Mouse (Mus musculus): ENCODE results near the gene Gpc1. TPM values are rescaled to one million over a fixed set of nuclear protein-coding genes. Genes with fewer than 3 reads are reported as not detected.

The Gpc1 gene
- total and polyA plus RNA-seq, 2 experiments from 2014 or later, result 52.8 to 173 TPM

DNA sequence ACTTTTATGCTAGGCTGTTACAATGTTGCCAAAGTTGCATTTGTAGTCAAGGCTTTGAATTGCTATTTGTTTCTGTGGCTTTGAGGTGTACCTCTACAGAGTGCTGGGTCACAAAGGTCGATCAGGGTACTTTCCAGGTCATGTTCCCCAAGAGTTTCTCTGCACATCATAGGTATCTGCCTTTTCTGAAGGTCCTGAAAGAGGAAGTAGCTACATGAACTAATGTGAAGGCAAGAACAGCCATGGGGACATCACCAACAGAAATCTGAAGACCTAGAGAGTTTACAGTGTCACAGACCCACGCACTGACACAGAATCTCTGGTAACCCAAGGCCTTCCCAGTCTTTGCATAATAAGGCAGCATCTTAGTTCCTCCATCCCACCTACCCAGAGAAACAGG, 25.6 kb upstream of the Gpc1 start:
- 67% methylated on average over 2 of the region's 2 CpGs for WGBS
- no peak for TF ChIP-seq CTCF (IDR thresholded peaks at IDR 0.05; ENCODE audit: low read depth)

DNA sequence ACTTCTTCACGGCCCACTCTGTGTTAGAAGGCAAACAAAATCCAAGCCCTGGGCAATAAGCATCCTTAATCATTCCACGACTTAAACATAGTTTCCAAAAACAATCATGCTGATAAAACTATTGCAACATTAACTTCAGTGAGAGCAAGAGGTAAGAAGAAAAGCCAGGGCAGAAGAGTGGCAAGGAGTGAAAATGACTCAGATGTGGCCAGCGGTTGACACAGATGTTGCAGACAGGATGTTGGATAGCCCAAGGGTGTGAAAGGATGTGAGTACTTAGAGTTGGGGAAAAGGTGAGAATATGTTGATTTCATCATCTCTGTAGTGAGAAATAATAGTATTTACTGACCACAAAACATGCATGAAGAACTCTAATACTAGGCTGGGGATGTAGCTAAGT, 24.7 kb upstream of the Gpc1 start:
- no peak overlapping the region for H3K4me3 ChIP-seq (ENCODE audit: low read depth, low read length)
- TF ChIP-seq CTCF (IDR thresholded peaks at IDR 0.05; ENCODE audit: low read depth), result no peak
- 91% methylated on average over 3 of the region's 3 CpGs for WGBS

More for the DNA sequence above, 25.6 kb upstream of the Gpc1 start:
- Histone ChIP-seq H3K4me2 (ENCODE audit: low read depth) (no peak overlapping the region), H3K27me3 (ENCODE audit: insufficient read depth, low read length) (no peaks in the 10 kb centered on the region), H3K4me3 (ENCODE audit: low read depth, low read length) (no peak overlapping the region), H3K9me3 (ENCODE audit: low read length) (no peaks in the 10 kb centered on the region), H3K36me3 (ENCODE audit: insufficient read depth) (no peaks in the 10 kb centered on the region), H3K9ac (no peak overlapping the region), H3K4me1 (ENCODE audit: insufficient read depth) (no peaks in the 10 kb centered on the region), H3K27ac (ENCODE audit: low read depth, low read length) (no peak overlapping the region)
- DNase-seq (no peak), ATAC-seq (no peak)

DNA sequence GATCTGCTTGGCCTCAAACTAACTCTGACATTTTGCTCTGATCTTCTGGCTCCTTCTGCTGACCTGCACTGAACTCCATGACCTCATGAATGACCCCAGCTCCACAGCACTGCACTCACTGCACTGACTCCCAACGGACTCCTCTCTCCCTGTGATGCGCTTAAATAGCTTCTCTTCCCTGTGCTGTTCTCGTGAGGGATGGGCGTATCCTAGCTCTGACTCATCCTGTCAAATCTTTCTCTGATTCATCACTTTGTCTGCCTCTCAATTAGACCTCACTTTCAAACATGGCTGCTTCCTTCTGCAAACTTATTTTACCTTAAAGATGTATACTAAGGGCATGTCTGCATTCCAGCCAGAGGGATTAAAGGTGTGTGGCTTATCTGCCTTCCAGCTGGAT, 21.8 kb upstream of the Gpc1 start:
- no peak overlapping the region for H3K4me2 ChIP-seq (ENCODE audit: low read depth)
- ATAC-seq, result no peak
- no peaks in the 10 kb centered on the region for H3K36me3 ChIP-seq (ENCODE audit: insufficient read depth)
- no peak overlapping the region for H3K4me3 ChIP-seq (ENCODE audit: low read depth, low read length)
- H3K27me3 ChIP-seq (ENCODE audit: insufficient read depth, low read length), result no peaks in the 10 kb centered on the region
- no peak overlapping the region for H3K9ac ChIP-seq
- no peak for TF ChIP-seq CTCF (IDR thresholded peaks at IDR 0.05; ENCODE audit: low read depth)
- H3K4me1 ChIP-seq (ENCODE audit: insufficient read depth), result no peaks in the 10 kb centered on the region
- no peaks in the 10 kb centered on the region for H3K9me3 ChIP-seq (ENCODE audit: low read length)
- no peak overlapping the region for H3K27ac ChIP-seq (ENCODE audit: low read depth, low read length)
- 87% methylated on average over 4 of the region's 4 CpGs for WGBS
- no peak for DNase-seq

More for the DNA sequence above, 24.7 kb upstream of the Gpc1 start:
- no peaks in the 10 kb centered on the region for H3K27me3 ChIP-seq (ENCODE audit: insufficient read depth, low read length)
- no peaks in the 10 kb centered on the region for H3K9me3 ChIP-seq (ENCODE audit: low read length)
- no peak overlapping the region for H3K27ac ChIP-seq (ENCODE audit: low read depth, low read length)
- H3K4me1 ChIP-seq (ENCODE audit: insufficient read depth), result no peaks in the 10 kb centered on the region
- no peak overlapping the region for H3K9ac ChIP-seq
- H3K4me2 ChIP-seq (ENCODE audit: low read depth), result no peak overlapping the region
- no peaks in the 10 kb centered on the region for H3K36me3 ChIP-seq (ENCODE audit: insufficient read depth)
- ATAC-seq (no peak), DNase-seq (no peak)

DNA sequence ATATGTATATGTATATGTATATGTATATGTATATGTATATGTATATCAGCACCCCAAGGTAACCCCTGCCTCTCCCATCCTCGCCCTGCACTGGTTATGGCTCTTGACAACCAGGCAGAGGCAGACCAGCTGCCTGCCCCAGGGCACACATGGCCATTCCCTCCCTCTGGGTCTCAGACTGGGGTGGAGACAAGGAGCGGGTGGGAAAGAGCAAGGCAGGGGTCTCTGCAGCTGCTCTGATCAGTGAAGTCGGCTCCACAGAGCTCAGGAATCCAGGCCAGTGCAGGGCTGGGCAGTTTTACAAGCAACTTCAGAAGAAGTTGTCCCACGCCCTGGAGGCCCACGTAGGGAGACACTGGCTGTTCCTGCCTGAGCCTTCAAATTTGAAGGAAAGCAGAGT, 17.1 kb upstream of the Gpc1 start:
- WGBS, result 83% methylated on average over 5 of the region's 5 CpGs
- no peaks in the 10 kb centered on the region for H3K27me3 ChIP-seq (ENCODE audit: insufficient read depth, low read length)

DNA sequence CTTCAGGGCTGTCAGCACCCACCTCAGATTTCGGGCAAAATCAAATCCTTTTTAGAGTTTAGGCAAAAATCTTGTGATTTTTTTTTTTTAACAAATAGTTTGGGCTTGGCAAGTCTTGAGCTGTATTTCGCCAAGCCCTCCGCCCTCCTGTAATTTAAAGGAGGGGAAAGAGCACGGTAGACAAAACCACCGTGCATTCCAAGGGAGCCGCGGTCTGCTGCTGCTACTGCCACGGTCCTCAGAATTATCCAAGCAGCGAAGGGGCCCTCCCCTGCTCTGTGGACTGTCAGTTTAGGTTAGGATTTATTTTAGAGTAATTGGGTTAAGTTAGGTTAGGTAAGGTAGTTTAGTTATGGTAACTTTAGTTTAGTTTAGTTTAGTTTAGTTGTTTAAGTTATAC, 16.3 kb upstream of the Gpc1 start:
- 46% methylated on average over 9 of the region's 9 CpGs for WGBS

More for the DNA sequence above, 17.1 kb upstream of the Gpc1 start:
- TF ChIP-seq CTCF (IDR thresholded peaks at IDR 0.05; ENCODE audit: low read depth), result no peak
- H3K27ac ChIP-seq (ENCODE audit: low read depth, low read length), result no peak overlapping the region
- no peak overlapping the region for H3K4me3 ChIP-seq (ENCODE audit: low read depth, low read length)
- H3K4me1 ChIP-seq (ENCODE audit: insufficient read depth), result no peaks in the 10 kb centered on the region
- no peak for DNase-seq
- H3K9ac ChIP-seq, result no peak overlapping the region
- H3K36me3 ChIP-seq (ENCODE audit: insufficient read depth), result no peaks in the 10 kb centered on the region
- H3K9me3 ChIP-seq (ENCODE audit: low read length), result no peaks in the 10 kb centered on the region
- no peak for ATAC-seq
- no peak overlapping the region for H3K4me2 ChIP-seq (ENCODE audit: low read depth)

DNA sequence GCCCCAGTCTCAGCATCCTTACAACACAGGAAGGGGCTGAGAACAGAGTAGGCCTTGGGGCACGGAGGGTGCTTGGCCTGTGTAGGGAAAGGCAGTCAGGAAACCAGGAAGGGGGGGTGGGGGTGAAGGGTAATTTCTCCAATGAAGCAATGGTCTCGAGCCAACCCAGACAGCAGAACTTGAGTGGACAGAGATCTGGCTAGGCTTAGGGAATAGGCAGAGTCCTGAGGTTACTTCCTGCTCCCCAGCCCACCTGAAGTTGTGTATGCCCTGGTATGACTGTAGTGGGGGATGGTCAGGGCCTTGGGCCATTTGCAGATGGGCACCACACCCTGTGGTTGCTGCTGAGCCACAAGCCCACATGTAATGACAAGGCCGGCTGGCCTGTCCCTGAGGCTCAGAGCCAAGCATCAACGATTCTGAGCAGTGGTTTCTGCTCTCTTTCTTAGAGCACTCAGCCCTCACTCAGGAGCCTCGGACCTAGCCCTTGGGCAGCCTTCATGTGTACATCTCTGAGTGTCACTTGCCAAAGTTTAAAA, 15.6 kb upstream of the Gpc1 start:
- Histone ChIP-seq H3K9ac (no peak overlapping the region), H3K4me3 (ENCODE audit: low read depth, low read length) (no peak overlapping the region), H3K27ac (ENCODE audit: low read depth, low read length) (no peak overlapping the region), H3K4me1 (ENCODE audit: insufficient read depth) (no peaks in the 10 kb centered on the region), H3K36me3 (ENCODE audit: insufficient read depth) (no peaks in the 10 kb centered on the region), H3K4me2 (ENCODE audit: low read depth) (no peak overlapping the region), H3K27me3 (ENCODE audit: insufficient read depth, low read length) (no peaks in the 10 kb centered on the region), H3K9me3 (ENCODE audit: low read length) (no peaks in the 10 kb centered on the region)
- WGBS, result 80% methylated on average over 5 of the region's 5 CpGs
- DNase-seq (no peak), ATAC-seq (no peak)
- TF ChIP-seq CTCF (IDR thresholded peaks at IDR 0.05; ENCODE audit: low read depth), result no peak

More for the DNA sequence above, 16.3 kb upstream of the Gpc1 start:
- Histone ChIP-seq H3K27ac (ENCODE audit: low read depth, low read length) (no peak overlapping the region), H3K4me1 (ENCODE audit: insufficient read depth) (no peaks in the 10 kb centered on the region), H3K9me3 (ENCODE audit: low read length) (no peaks in the 10 kb centered on the region), H3K9ac (no peak overlapping the region), H3K4me3 (ENCODE audit: low read depth, low read length) (no peak overlapping the region), H3K27me3 (ENCODE audit: insufficient read depth, low read length) (no peaks in the 10 kb centered on the region), H3K4me2 (ENCODE audit: low read depth) (no peak overlapping the region), H3K36me3 (ENCODE audit: insufficient read depth) (no peaks in the 10 kb centered on the region)
- ATAC-seq, result no peak
- DNase-seq, result no peak
- TF ChIP-seq CTCF (IDR thresholded peaks at IDR 0.05; ENCODE audit: low read depth), result no peak

DNA sequence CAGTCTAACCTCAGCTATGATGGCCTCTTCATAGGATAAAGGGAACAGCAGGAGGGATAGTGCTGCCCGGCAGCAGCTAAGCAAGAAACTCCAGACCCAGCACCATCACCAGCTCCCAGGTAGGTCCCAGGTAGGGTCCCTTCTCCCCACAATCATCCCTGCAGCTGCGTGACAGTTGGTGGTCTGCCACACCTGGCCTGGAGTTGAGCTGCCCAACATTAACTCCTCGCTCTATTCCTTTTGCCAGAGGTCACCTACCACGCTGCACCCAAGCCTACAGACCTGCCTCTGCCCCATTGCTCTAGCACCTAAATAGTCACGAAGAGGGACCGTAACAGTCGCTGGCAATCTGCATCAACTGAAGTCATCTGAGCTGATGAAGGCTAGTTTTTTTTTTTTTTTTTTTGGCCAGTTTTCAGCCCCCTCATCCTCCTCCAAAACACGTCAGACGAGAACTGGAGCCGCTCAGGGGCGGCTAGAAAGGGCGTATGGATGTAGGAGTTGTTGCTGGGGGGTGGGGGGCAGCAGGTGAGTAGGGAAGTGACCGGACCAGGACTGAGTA, 738 bp upstream of the Gpc1 start:
- Histone ChIP-seq H3K9ac (peak overlapping the region; percentile 93), H3K36me3 (ENCODE audit: insufficient read depth) (0 out of 2 replicates have a peak, but pooled peaks cover 7% of the 10 kb centered on the region), H3K4me2 (ENCODE audit: low read depth) (peak overlapping the region; percentile 61), H3K4me3 (ENCODE audit: low read depth, low read length) (peak overlapping the region; percentile 67), H3K27ac (ENCODE audit: low read depth, low read length) (peak overlapping the region; percentile 92), H3K4me1 (ENCODE audit: insufficient read depth) (peaks cover 19% of the 10 kb centered on the region), H3K27me3 (ENCODE audit: insufficient read depth, low read length) (no peaks in the 10 kb centered on the region), H3K9me3 (ENCODE audit: low read length) (no peaks in the 10 kb centered on the region)
- ATAC-seq (no peak), DNase-seq (no peak)
- WGBS, result 4% methylated on average over 13 of the region's 13 CpGs
- no peak for TF ChIP-seq CTCF (IDR thresholded peaks at IDR 0.05; ENCODE audit: low read depth)

All from forebrain, postnatal 0 days (tissue).